Mouse (Mus musculus) heart, postnatal 0 days (tissue): ENCODE results near the gene Spint1.

Experiments
- CTCF ChIP-seq: IDR thresholded peaks from 2 replicates; pipeline ENCODE4 v1.5.1; 2016; ENCODE audit warnings: antibody characterized with exemption, control low read depth, low read depth
- EP300 ChIP-seq: IDR thresholded peaks from 2 replicates; pipeline ENCODE4 v1.6.1; 2016; ENCODE audit warnings: antibody characterized with exemption, low read depth

GRCm38 (mm10) chr2:119276926-119277325 is 39.8 kb downstream of the Spint1 start:
- TF ChIP-seq CTCF (no peak), EP300 (no peak)
